Mouse (Mus musculus) hindbrain, embryonic 16.5 days (tissue): ENCODE results near the gene Lrrc20. TPM values are rescaled to one million over a fixed set of nuclear protein-coding genes. Genes with fewer than 3 reads are reported as not detected.
"Not testable (repeated sequence)": the region's sequence is repeated elsewhere in the genome, so short reads cannot be mapped to it uniquely, and the experiment has no call there.

Source experiments
- ATAC-seq: fragments of 200-750 bp; cut with Nextera tagmentation; 2 replicates; pipeline ENCODE4 v1.8.0; 2017; ENCODE audit warnings: moderate TSS enrichment, moderate library complexity
- H3K27ac ChIP-seq: fragments of 300-500 bp; sonication (generic); 2 replicates; pipeline ENCODE4 v1.5.1; 2014; ENCODE audit warnings: low read depth, mild to moderate bottlenecking, control low read depth, low read length, moderate library complexity
- H3K27me3 ChIP-seq: fragments of 300-500 bp; sonication (generic); replicated peaks from 2 replicates; pipeline ENCODE4 v1.6.1; 2014; ENCODE audit warnings: low read length; ENCODE audit not compliant: control insufficient read depth, insufficient read depth
- H3K36me3 ChIP-seq: fragments of 300-500 bp; sonication (generic); 2 replicates; pipeline ENCODE4 v1.6.1; 2014; ENCODE audit warnings: mild to moderate bottlenecking, low read length, moderate library complexity, mixed read lengths; ENCODE audit not compliant: control insufficient read depth, insufficient read depth
- H3K4me1 ChIP-seq: fragments of 300-500 bp; sonication (generic); 2 replicates; pipeline ENCODE4 v1.6.1; 2014; ENCODE audit warnings: low read depth, low read length; ENCODE audit not compliant: control insufficient read depth, insufficient read depth
- H3K4me2 ChIP-seq: fragments of 300-500 bp; sonication (generic); 2 replicates; pipeline ENCODE4 v1.6.1; 2014; ENCODE audit warnings: mild to moderate bottlenecking, low read length, control low read depth, moderate library complexity
- H3K4me3 ChIP-seq: fragments of 300-500 bp; sonication (generic); 2 replicates; pipeline ENCODE4 v1.5.1; 2014; ENCODE audit warnings: mild to moderate bottlenecking, low read length, control low read depth, moderate library complexity
- H3K9ac ChIP-seq: fragments of 300-500 bp; sonication (generic); 2 replicates; pipeline ENCODE4 v1.6.1; 2014; ENCODE audit warnings: low read depth, mild to moderate bottlenecking, control low read depth, low read length, moderate library complexity
- H3K9me3 ChIP-seq: fragments of 300-500 bp; sonication (generic); 2 replicates; pipeline ENCODE4 v1.6.1; 2014; ENCODE audit warnings: mild to moderate bottlenecking, low read length, moderate library complexity; ENCODE audit not compliant: control insufficient read depth
- WGBS: fragments of 180-500 bp; shearing (Covaris S2); extraction: QIAGEN DNeasy Blood & Tissue Kit; methylation state at CpG from one replicate; pipeline ENCODE4 v1.1.7; 2014; 5-methylcytosine and 5-hydroxymethylcytosine counted together
- polyA plus RNA-seq: library from polyadenylated mRNA; unstranded; fragments of >200 nt; fragmentation: Nextera tagmentation; extraction: Ambion mirVana; gene quantifications from 2 replicates; pipeline ENCODE4 v1.2.1, GENCODE M21; 2015

Gene Lrrc20
- polyA plus RNA-seq, 1 experiment from 2014 or later = 14.9 TPM

- H3K9ac ChIP-seq = no peak overlapping the region
- no peaks in the 10 kb centered on the region for H3K9me3 ChIP-seq
- H3K27me3 ChIP-seq = no peaks in the 10 kb centered on the region
- no peaks in the 10 kb centered on the region for H3K36me3 ChIP-seq
- 94% methylated on average over 3 of the region's 3 CpGs for WGBS
- ATAC-seq = no peak
- H3K4me1 ChIP-seq = peaks cover 40% of the 10 kb centered on the region
- no peak overlapping the region for H3K27ac ChIP-seq
- no peak overlapping the region for H3K4me3 ChIP-seq
- no peak overlapping the region for H3K4me2 ChIP-seq
Observed at GRCm38 (mm10) chr10:61445016-61445415, 30.6 kb upstream of the Lrrc20 start.

- Histone ChIP-seq H3K27ac (peak overlapping the region; percentile 40), H3K27me3 (no peaks in the 10 kb centered on the region), H3K4me2 (no peak overlapping the region), H3K9me3 (no peaks in the 10 kb centered on the region), H3K9ac (no peak overlapping the region), H3K36me3 (no peaks in the 10 kb centered on the region), H3K4me3 (no peak overlapping the region), H3K4me1 (peaks cover 54% of the 10 kb centered on the region)
- 74% methylated on average over 10 of the region's 10 CpGs for WGBS
- no peak for ATAC-seq
Observed at GRCm38 (mm10) chr10:61447581-61448353, 27.8 kb upstream of the Lrrc20 start.

- WGBS = 91% methylated on average over 3 of the region's 3 CpGs
- ATAC-seq = no peak
- Histone ChIP-seq H3K4me2 (no peak overlapping the region), H3K36me3 (no peaks in the 10 kb centered on the region), H3K9me3 (no peaks in the 10 kb centered on the region), H3K4me1 (peaks cover 45% of the 10 kb centered on the region), H3K27me3 (no peaks in the 10 kb centered on the region), H3K9ac (no peak overlapping the region), H3K4me3 (no peak overlapping the region), H3K27ac (no peak overlapping the region)
Observed at GRCm38 (mm10) chr10:61448834-61449233, 26.8 kb upstream of the Lrrc20 start.

- peak overlapping the region; percentile 88; the same call in 1 of the 2 replicates for H3K27ac ChIP-seq
- no peak for ATAC-seq
- peak overlapping the region; percentile 65 for H3K4me2 ChIP-seq
- H3K9me3 ChIP-seq = no peaks in the 10 kb centered on the region
- no peaks in the 10 kb centered on the region for H3K27me3 ChIP-seq
- peaks cover 34% of the 10 kb centered on the region for H3K4me1 ChIP-seq
- H3K9ac ChIP-seq = peak overlapping the region; percentile 95
- no peaks in the 10 kb centered on the region for H3K36me3 ChIP-seq
- H3K4me3 ChIP-seq = peak overlapping the region; percentile 90
- WGBS = 5% methylated on average over 8 of the region's 8 CpGs
Observed at GRCm38 (mm10) chr10:61451463-61451930, 24.1 kb upstream of the Lrrc20 start.

GRCm38 (mm10) chr10:61451931-61452617 is 23.5 kb upstream of the Lrrc20 start:
- H3K9ac ChIP-seq = peak overlapping the region; percentile 95
- peak overlapping the region; percentile 90 for H3K4me3 ChIP-seq
- peak; percentile 61 for ATAC-seq
- peaks cover 33% of the 10 kb centered on the region for H3K4me1 ChIP-seq
- H3K4me2 ChIP-seq = peak overlapping the region; percentile 65
- no peaks in the 10 kb centered on the region for H3K36me3 ChIP-seq
- no peaks in the 10 kb centered on the region for H3K27me3 ChIP-seq
- no peaks in the 10 kb centered on the region for H3K9me3 ChIP-seq
- under 1% methylated on average over 36 of the region's 62 CpGs for WGBS
- peak overlapping the region; percentile 88 for H3K27ac ChIP-seq

GRCm38 (mm10) chr10:61452645-61453044 is 23.0 kb upstream of the Lrrc20 start, which contains the start of gene Eif4ebp2:
Gene Eif4ebp2, minus strand, starts transcription at chr10:61452661.
- peak within 1 kb of the TSS; percentile 90 for H3K4me3 ChIP-seq
- peak within 1 kb of the TSS; percentile 88 for H3K27ac ChIP-seq
- H3K27me3 ChIP-seq = no peaks in the 10 kb centered on the region
- ATAC-seq = peak; percentile 98
- peak within 1 kb of the TSS; percentile 65 for H3K4me2 ChIP-seq
- H3K9me3 ChIP-seq = no peaks in the 10 kb centered on the region
- H3K4me1 ChIP-seq = peaks cover 28% of the 10 kb centered on the region
- H3K9ac ChIP-seq = peak within 1 kb of the TSS; percentile 95
- under 1% methylated on average over 36 of the region's 36 CpGs for WGBS
- no peaks in the 10 kb centered on the region for H3K36me3 ChIP-seq

- not testable (repeated sequence) for H3K27me3 ChIP-seq, H3K4me3 ChIP-seq, H3K27ac ChIP-seq, H3K9ac ChIP-seq, H3K36me3 ChIP-seq, H3K9me3 ChIP-seq
- ATAC-seq = peak; percentile 15
- Histone ChIP-seq H3K4me2 (peak overlapping the region; percentile 65; the same call in 1 of the 2 replicates), H3K4me1 (peaks cover 23% of the 10 kb centered on the region)
- WGBS = 59% methylated on average over 3 of the region's 3 CpGs
Observed at GRCm38 (mm10) chr10:61453171-61453570, 22.4 kb upstream of the Lrrc20 start.

GRCm38 (mm10) chr10:61457182-61457581 is 18.4 kb upstream of the Lrrc20 start:
- Histone ChIP-seq H3K4me1 (no peaks in the 10 kb centered on the region), H3K36me3 (no peaks in the 10 kb centered on the region), H3K9me3 (no peaks in the 10 kb centered on the region), H3K4me2 (no peak overlapping the region), H3K27me3 (no peaks in the 10 kb centered on the region), H3K4me3 (no peak overlapping the region), H3K27ac (no peak overlapping the region), H3K9ac (no peak overlapping the region)
- 70% methylated on average over 3 of the region's 3 CpGs for WGBS
- ATAC-seq = no peak

- Histone ChIP-seq H3K4me3 (no peak overlapping the region), H3K27ac (no peak overlapping the region), H3K4me1 (no peaks in the 10 kb centered on the region), H3K27me3 (no peaks in the 10 kb centered on the region), H3K4me2 (no peak overlapping the region), H3K9ac (no peak overlapping the region), H3K9me3 (no peaks in the 10 kb centered on the region), H3K36me3 (no peaks in the 10 kb centered on the region)
- no peak for ATAC-seq
- WGBS = 81% methylated on average over 4 of the region's 4 CpGs
Observed at GRCm38 (mm10) chr10:61465009-61465408, 10.6 kb upstream of the Lrrc20 start.
